Mouse (Mus musculus) heart, embryonic 10.5 days (tissue): ENCODE data around the gene Gpr107. TPM values are rescaled to one million over a fixed set of nuclear protein-coding genes. Genes with fewer than 3 reads are reported as not detected.
"Not testable (repeated sequence)": the region's sequence is repeated elsewhere in the genome, so short reads cannot be mapped to it uniquely, and the experiment has no call there.

Experiments used
- DNase-seq: peaks from one replicate; pipeline ENCODE4 v3.0.0-alpha.2; 2017; ENCODE audit warnings: low spot score
- H3K27ac ChIP-seq: fragments of 300-500 bp; sonication (generic); 2 replicates; pipeline ENCODE4 v1.5.1; 2016; ENCODE audit warnings: mild to moderate bottlenecking
- H3K27me3 ChIP-seq: fragments of 300-500 bp; sonication (generic); 2 replicates; pipeline ENCODE4 v1.6.1; 2016; ENCODE audit warnings: mild to moderate bottlenecking; ENCODE audit not compliant: poor library complexity, insufficient read depth, severe bottlenecking
- H3K36me3 ChIP-seq: fragments of 300-500 bp; sonication (generic); 2 replicates; pipeline ENCODE4 v1.6.1; 2016; ENCODE audit warnings: mild to moderate bottlenecking, moderate library complexity
- H3K4me1 ChIP-seq: fragments of 300-500 bp; sonication (generic); 2 replicates; pipeline ENCODE4 v1.6.1; 2016; ENCODE audit warnings: mild to moderate bottlenecking
- H3K4me3 ChIP-seq: fragments of 300-500 bp; sonication (generic); 2 replicates; pipeline ENCODE4 v1.5.1; 2016; ENCODE audit warnings: mild to moderate bottlenecking, moderate library complexity
- H3K9me3 ChIP-seq: fragments of 300-500 bp; sonication (generic); 2 replicates; pipeline ENCODE4 v1.6.1; 2016; ENCODE audit warnings: mild to moderate bottlenecking, moderate library complexity
- WGBS: fragments of 180-500 bp; shearing (Covaris S2); methylation state at CpG from one replicate; pipeline ENCODE4 v1.1.7; 2016; 5-methylcytosine and 5-hydroxymethylcytosine counted together
- polyA plus RNA-seq: library from polyadenylated mRNA; unstranded; fragments of >200 nt; fragmentation: Nextera tagmentation; extraction: Ambion mirVana; gene quantifications from 2 replicates; pipeline ENCODE4 v1.2.1, GENCODE M21; 2016

Gpr107 gene
- polyA plus RNA-seq, 1 experiment from 2014 or later, result 37.4 TPM

GRCm38 (mm10) chr2:31170164-31170563 lies 18.0 kb downstream of the Gpr107 start:
- WGBS, result 87% methylated on average over 6 of the region's 6 CpGs

GRCm38 (mm10) chr2:31172001-31172400 lies 19.9 kb downstream of the Gpr107 start:
- H3K4me1 ChIP-seq, result no peaks in the 10 kb centered on the region; the same call in 1 of the 2 replicates
- peaks cover 97% of the 10 kb centered on the region for H3K36me3 ChIP-seq
- WGBS, result 78% methylated on average over 5 of the region's 5 CpGs
- peak overlapping the region; percentile 67 for H3K27ac ChIP-seq
- H3K9me3 ChIP-seq, result no peaks in the 10 kb centered on the region
- no peaks in the 10 kb centered on the region for H3K27me3 ChIP-seq
- no peak overlapping the region for H3K4me3 ChIP-seq
- no peak for DNase-seq

More at GRCm38 (mm10) chr2:31170164-31170563, 18.0 kb downstream of the Gpr107 start:
- Histone ChIP-seq H3K36me3 (peaks cover 84% of the 10 kb centered on the region), H3K4me1 (peaks cover 10% of the 10 kb centered on the region), H3K27me3 (no peaks in the 10 kb centered on the region), H3K27ac (no peak overlapping the region), H3K9me3 (no peaks in the 10 kb centered on the region), H3K4me3 (no peak overlapping the region)
- peak; percentile 62 for DNase-seq

GRCm38 (mm10) chr2:31172536-31172935 lies 20.4 kb downstream of the Gpr107 start:
- Histone ChIP-seq H3K27ac (peak overlapping the region; percentile 67), H3K4me3 (no peak overlapping the region), H3K36me3 (peaks cover 99% of the 10 kb centered on the region), H3K4me1 (no peaks in the 10 kb centered on the region; the same call in 1 of the 2 replicates), H3K27me3 (no peaks in the 10 kb centered on the region), H3K9me3 (no peaks in the 10 kb centered on the region)
- WGBS, result 94% methylated on average over 5 of the region's 5 CpGs
- DNase-seq, result no peak

GRCm38 (mm10) chr2:31173290-31173689 lies 21.2 kb downstream of the Gpr107 start:
- no peak for DNase-seq
- H3K4me1 ChIP-seq, result no peaks in the 10 kb centered on the region; the same call in 1 of the 2 replicates
- H3K9me3 ChIP-seq, result no peaks in the 10 kb centered on the region
- peaks cover 99% of the 10 kb centered on the region for H3K36me3 ChIP-seq
- no peak overlapping the region for H3K4me3 ChIP-seq
- H3K27ac ChIP-seq, result no peak overlapping the region
- no peaks in the 10 kb centered on the region for H3K27me3 ChIP-seq
- 63% methylated on average over 4 of the region's 4 CpGs for WGBS

- not testable (repeated sequence) for H3K27me3 ChIP-seq, H3K9me3 ChIP-seq, H3K27ac ChIP-seq, DNase-seq, H3K4me3 ChIP-seq
- peaks cover 94% of the 10 kb centered on the region for H3K36me3 ChIP-seq
- WGBS, result 79% methylated on average over 6 of the region's 6 CpGs
- H3K4me1 ChIP-seq, result peaks cover 24% of the 10 kb centered on the region
These were observed 26.5 kb downstream of the Gpr107 start for GRCm38 (mm10) chr2:31178593-31178992.

- no peak for DNase-seq
- Histone ChIP-seq H3K27me3 (no peaks in the 10 kb centered on the region), H3K9me3 (no peaks in the 10 kb centered on the region), H3K4me3 (no peak overlapping the region), H3K4me1 (peaks cover 24% of the 10 kb centered on the region), H3K36me3 (peaks cover 94% of the 10 kb centered on the region), H3K27ac (no peak overlapping the region)
- WGBS, result 88% methylated on average over 7 of the region's 7 CpGs
These were observed 27.4 kb downstream of the Gpr107 start for GRCm38 (mm10) chr2:31179471-31179870.

GRCm38 (mm10) chr2:31180081-31180551 lies 28.0 kb downstream of the Gpr107 start:
- Histone ChIP-seq H3K27ac (peak overlapping the region; percentile 12; the same call in 1 of the 2 replicates), H3K4me3 (no peak overlapping the region)

GRCm38 (mm10) chr2:31182786-31183330 lies 30.7 kb downstream of the Gpr107 start:
- DNase-seq, result no peak
- no peaks in the 10 kb centered on the region for H3K9me3 ChIP-seq
- H3K36me3 ChIP-seq, result peaks cover 93% of the 10 kb centered on the region
- no peaks in the 10 kb centered on the region for H3K27me3 ChIP-seq
- 82% methylated on average over 6 of the region's 6 CpGs for WGBS
- H3K4me3 ChIP-seq, result no peak overlapping the region
- H3K27ac ChIP-seq, result no peak overlapping the region
- H3K4me1 ChIP-seq, result peaks cover 27% of the 10 kb centered on the region

More at GRCm38 (mm10) chr2:31180081-31180551, 28.0 kb downstream of the Gpr107 start:
- Histone ChIP-seq H3K9me3 (no peaks in the 10 kb centered on the region), H3K4me1 (peaks cover 24% of the 10 kb centered on the region), H3K36me3 (peaks cover 94% of the 10 kb centered on the region), H3K27me3 (no peaks in the 10 kb centered on the region)
- 47% methylated on average over 7 of the region's 7 CpGs for WGBS
- no peak for DNase-seq

GRCm38 (mm10) chr2:31183830-31184229 lies 31.7 kb downstream of the Gpr107 start:
- Histone ChIP-seq H3K36me3 (peaks cover 93% of the 10 kb centered on the region), H3K9me3 (no peaks in the 10 kb centered on the region), H3K27ac (no peak overlapping the region), H3K4me1 (peaks cover 27% of the 10 kb centered on the region), H3K4me3 (no peak overlapping the region), H3K27me3 (no peaks in the 10 kb centered on the region)
- 100% methylated on average over 1 of the region's 1 CpGs for WGBS
- DNase-seq, result no peak

GRCm38 (mm10) chr2:31188691-31189090 lies 36.6 kb downstream of the Gpr107 start:
- DNase-seq, result no peak
- Histone ChIP-seq H3K4me3 (no peak overlapping the region), H3K4me1 (peaks cover 26% of the 10 kb centered on the region), H3K27ac (no peak overlapping the region), H3K9me3 (no peaks in the 10 kb centered on the region), H3K27me3 (no peaks in the 10 kb centered on the region), H3K36me3 (peaks cover 92% of the 10 kb centered on the region)
- WGBS, result 98% methylated on average over 1 of the region's 1 CpGs

- Histone ChIP-seq H3K27ac (peak overlapping the region; percentile 44; the same call in 1 of the 2 replicates), H3K36me3 (peaks cover 87% of the 10 kb centered on the region)
These were observed 37.5 kb downstream of the Gpr107 start for GRCm38 (mm10) chr2:31189654-31190053.

GRCm38 (mm10) chr2:31191765-31192164 lies 39.6 kb downstream of the Gpr107 start:
- Histone ChIP-seq H3K27me3 (no peaks in the 10 kb centered on the region), H3K4me3 (peak overlapping the region; percentile 18; the same call in 1 of the 2 replicates), H3K27ac (peak overlapping the region; percentile 85), H3K36me3 (peaks cover 85% of the 10 kb centered on the region), H3K4me1 (peaks cover 34% of the 10 kb centered on the region), H3K9me3 (no peaks in the 10 kb centered on the region)
- 42% methylated on average over 8 of the region's 8 CpGs for WGBS
- no peak for DNase-seq

More at GRCm38 (mm10) chr2:31189654-31190053, 37.5 kb downstream of the Gpr107 start:
- H3K4me1 ChIP-seq, result peaks cover 29% of the 10 kb centered on the region
- no peak overlapping the region for H3K4me3 ChIP-seq
- WGBS, result 66% methylated on average over 3 of the region's 3 CpGs
- H3K27me3 ChIP-seq, result no peaks in the 10 kb centered on the region
- no peak for DNase-seq
- no peaks in the 10 kb centered on the region for H3K9me3 ChIP-seq

GRCm38 (mm10) chr2:31194356-31195021 lies 42.4 kb downstream of the Gpr107 start:
- H3K27ac ChIP-seq, result peak overlapping the region; percentile 69; the same call in 1 of the 2 replicates
- no peaks in the 10 kb centered on the region for H3K27me3 ChIP-seq
- H3K4me3 ChIP-seq, result no peak overlapping the region
- H3K4me1 ChIP-seq, result peaks cover 53% of the 10 kb centered on the region
- peaks cover 74% of the 10 kb centered on the region for H3K36me3 ChIP-seq
- H3K9me3 ChIP-seq, result no peaks in the 10 kb centered on the region
- DNase-seq, result no peak
- 69% methylated on average over 7 of the region's 7 CpGs for WGBS
